Mouse (Mus musculus) adrenal gland (tissue): ENCODE measurements around the gene Zfp597.

Experiments used
- microRNA-seq, 2 experiments: library from miRNA; unstranded; fragments of <30 nt; microRNA quantifications; one replicate each; pipeline ENCODE4; 2019

The Zfp597 gene

Small RNAs within 50 kb of the gene (microRNA-seq; reads per million reads assigned to microRNA genes)
- gene Gm23493 = 0 reads per million in 2 experiments
